Mouse (Mus musculus) liver, adult 2 months (tissue): ENCODE data around the gene Ppp1r14a. TPM values are rescaled to one million over a fixed set of nuclear protein-coding genes. Genes with fewer than 3 reads are reported as not detected.

Experiments
- DNase-seq: peaks from one replicate; pipeline ENCODE4 v3.0.0-alpha.2; 2011; ENCODE audit warnings: low read depth, low spot score; ENCODE audit errors: extremely low read depth
- H3K27ac ChIP-seq: fragments of 200-500 bp; replicated peaks from 2 replicates; pipeline ENCODE4 v1.5.1; 2012; ENCODE audit warnings: low read depth, mild to moderate bottlenecking, control low read depth, inconsistent platforms, low read length; ENCODE audit not compliant: insufficient read depth
- H3K27me3 ChIP-seq: fragments of 200-500 bp; 2 replicates; pipeline ENCODE4 v1.6.1; 2012; ENCODE audit warnings: mild to moderate bottlenecking, moderate library complexity, low read length, inconsistent platforms; ENCODE audit not compliant: control insufficient read depth, insufficient read depth
- H3K36me3 ChIP-seq: fragments of 200-500 bp; 2 replicates; pipeline ENCODE4 v1.6.1; 2012; ENCODE audit warnings: low read length, inconsistent platforms; ENCODE audit not compliant: control insufficient read depth, insufficient read depth
- H3K4me1 ChIP-seq: fragments of 200-500 bp; 2 replicates; pipeline ENCODE4 v1.6.1; 2011; ENCODE audit warnings: low read length; ENCODE audit not compliant: control insufficient read depth, insufficient read depth
- H3K4me3 ChIP-seq: fragments of 200-500 bp; 2 replicates; pipeline ENCODE4 v1.5.1; 2011; ENCODE audit warnings: low read depth, mild to moderate bottlenecking, control low read depth, low read length, moderate library complexity; ENCODE audit not compliant: insufficient read depth
- H3K79me2 ChIP-seq: fragments of 200-500 bp; 2 replicates; pipeline ENCODE4 v1.6.1; 2012; ENCODE audit warnings: inconsistent platforms, mild to moderate bottlenecking, low read length, moderate library complexity; ENCODE audit not compliant: control insufficient read depth, insufficient read depth
- H3K9ac ChIP-seq: fragments of 200-500 bp; 2 replicates; pipeline ENCODE4 v1.6.1; 2012; ENCODE audit warnings: low read depth, mild to moderate bottlenecking, control low read depth, inconsistent platforms, low read length
- CTCF ChIP-seq: fragments of 200-500 bp; IDR thresholded peaks from 2 replicates; pipeline ENCODE4 v1.5.1; 2011; ENCODE audit warnings: low read depth, low read length, control low read depth
- POLR2A ChIP-seq: fragments of 200-500 bp; IDR thresholded peaks from 2 replicates; pipeline ENCODE4 v1.6.1; 2011; ENCODE audit warnings: low read length, control low read depth; ENCODE audit not compliant: insufficient read depth; ENCODE audit errors: extremely low read depth
- WGBS: fragments of 180-500 bp; shearing (Covaris S2); methylation state at CpG from one replicate; pipeline ENCODE4 v1.1.7; 2018; 5-methylcytosine and 5-hydroxymethylcytosine counted together
- polyA plus RNA-seq: library from polyadenylated mRNA; depleted of rRNA; stranded (reverse); fragments of >200 nt; gene quantifications from 2 replicates; pipeline ENCODE4 v1.2.3, GENCODE M21; 2012
- total RNA-seq: library from RNA; depleted of rRNA; stranded (reverse); fragments of >200 nt; gene quantifications from 2 replicates; pipeline ENCODE4 v1.2.3, GENCODE M21; 2014

Ppp1r14a gene
- total and polyA plus RNA-seq, 2 experiments, result 1.0 to 5.0 TPM

- DNase-seq, result no peak
- Histone ChIP-seq H3K27ac (peak overlapping the region; percentile 30), H3K4me3 (no peak overlapping the region), H3K79me2 (no peaks in the 10 kb centered on the region), H3K4me1 (peaks cover 6% of the 10 kb centered on the region), H3K9ac (no peak overlapping the region), H3K36me3 (no peaks in the 10 kb centered on the region), H3K27me3 (no peaks in the 10 kb centered on the region)
- TF ChIP-seq POLR2A (no peak), CTCF (no peak)
- 77% methylated on average over 8 of the region's 8 CpGs for WGBS
Measured at GRCm38 (mm10) chr7:29292458-29293098, 3.5 kb downstream of the Ppp1r14a start.

DNA sequence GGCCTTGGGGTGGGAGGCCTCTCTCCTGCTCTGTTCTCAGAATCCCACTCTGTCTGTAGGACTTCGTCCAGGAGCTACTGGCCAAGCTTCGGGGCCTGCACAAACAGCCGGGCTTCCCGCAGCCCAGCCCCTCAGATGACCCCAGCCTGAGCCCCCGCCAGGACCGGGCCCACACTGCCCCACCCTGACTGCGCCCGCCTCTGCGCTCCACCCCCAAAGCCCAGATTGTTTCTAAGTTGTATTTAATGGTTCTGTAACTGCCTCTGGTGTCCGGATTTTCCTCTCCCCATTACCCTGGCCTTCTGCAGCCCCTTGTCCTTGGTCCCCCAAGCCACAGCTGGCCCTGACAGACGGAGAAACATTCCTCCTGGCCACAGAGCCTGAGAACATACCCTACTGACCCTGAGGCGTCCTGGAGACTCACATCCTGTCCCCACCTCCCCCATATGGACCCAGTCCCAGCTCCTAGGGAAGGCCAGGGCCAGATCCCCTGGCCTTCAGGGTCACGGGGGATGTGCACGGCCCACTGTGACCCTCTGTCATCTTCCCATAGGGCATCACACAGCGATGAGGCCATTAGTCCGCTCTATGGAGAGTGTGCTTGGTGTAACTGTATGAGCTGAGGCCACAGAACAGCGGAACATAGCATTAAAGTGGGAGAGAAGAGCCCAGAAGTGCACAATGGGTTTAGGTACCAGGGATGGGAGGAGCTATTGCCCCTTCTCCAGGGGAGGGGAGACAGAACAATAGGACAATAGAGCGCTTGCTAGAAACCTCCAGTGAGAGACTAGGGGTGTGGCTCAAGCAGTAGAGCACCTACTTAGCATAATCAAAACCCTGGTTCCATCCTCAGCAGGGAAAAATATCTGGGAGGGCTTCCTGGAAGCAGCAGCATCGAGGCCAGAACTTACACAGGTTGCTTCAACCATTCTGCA is 4.3 kb downstream of the Ppp1r14a start:
- Histone ChIP-seq H3K79me2 (no peaks in the 10 kb centered on the region), H3K36me3 (no peaks in the 10 kb centered on the region), H3K9ac (no peak overlapping the region), H3K27ac (peak overlapping the region; percentile 31), H3K4me1 (peaks cover 6% of the 10 kb centered on the region), H3K4me3 (no peak overlapping the region), H3K27me3 (no peaks in the 10 kb centered on the region)
- WGBS, result 72% methylated on average over 19 of the region's 19 CpGs
- DNase-seq, result no peak
- TF ChIP-seq POLR2A (no peak), CTCF (no peak)

- Histone ChIP-seq H3K27me3 (no peaks in the 10 kb centered on the region), H3K9ac (no peak overlapping the region), H3K79me2 (no peaks in the 10 kb centered on the region), H3K4me1 (peaks cover 6% of the 10 kb centered on the region), H3K4me3 (no peak overlapping the region), H3K36me3 (no peaks in the 10 kb centered on the region), H3K27ac (no peak overlapping the region)
- TF ChIP-seq CTCF (no peak), POLR2A (no peak)
- DNase-seq, result no peak
- WGBS, result 78% methylated on average over 13 of the region's 13 CpGs
Measured at GRCm38 (mm10) chr7:29294111-29294761, 5.1 kb downstream of the Ppp1r14a start.

DNA sequence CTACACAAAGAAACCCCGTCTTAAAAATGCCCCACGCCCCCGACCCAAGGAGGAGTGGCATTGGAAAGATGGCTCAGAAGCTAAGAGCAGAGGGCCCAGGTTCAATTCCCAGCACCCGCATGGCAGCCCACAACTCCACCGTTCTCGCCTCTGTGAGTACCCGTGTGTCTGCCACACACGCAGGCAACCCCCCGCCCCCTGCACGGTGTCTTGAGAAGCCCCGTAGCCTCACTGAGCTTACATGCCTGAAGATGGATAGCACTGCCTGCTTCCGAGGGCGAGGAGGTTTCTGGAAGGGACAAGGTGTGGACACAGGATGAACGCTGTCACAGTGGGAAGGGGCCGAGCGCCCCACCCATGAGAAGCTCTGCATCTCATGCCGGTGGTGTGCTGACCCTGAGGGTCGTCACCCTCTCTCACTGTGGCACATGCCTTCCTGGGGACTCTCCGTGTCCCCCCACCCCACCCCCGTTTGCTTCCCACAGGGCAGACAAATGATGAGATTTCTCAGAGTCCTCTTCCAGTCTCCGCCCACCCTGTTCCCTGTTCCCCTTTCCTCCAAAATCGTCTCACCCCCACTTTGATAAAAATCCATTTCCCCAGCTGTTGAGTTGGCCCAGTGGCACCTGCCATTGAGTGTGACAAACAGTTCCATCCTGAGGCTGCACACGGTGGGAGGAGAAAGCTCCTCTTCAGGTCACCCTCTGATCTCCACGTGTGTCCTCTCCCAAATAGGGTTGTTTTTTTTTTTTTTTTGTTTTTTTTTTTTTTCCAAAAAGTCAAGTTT is 6.9 kb downstream of the Ppp1r14a start:
- DNase-seq, result no peak
- TF ChIP-seq CTCF (no peak), POLR2A (no peak)
- H3K9ac ChIP-seq, result no peak overlapping the region
- 78% methylated on average over 24 of the region's 24 CpGs for WGBS
- no peaks in the 10 kb centered on the region for H3K36me3 ChIP-seq
- H3K79me2 ChIP-seq, result no peaks in the 10 kb centered on the region
- no peak overlapping the region for H3K27ac ChIP-seq
- no peaks in the 10 kb centered on the region for H3K27me3 ChIP-seq
- no peak overlapping the region for H3K4me3 ChIP-seq
- H3K4me1 ChIP-seq, result peaks cover 2% of the 10 kb centered on the region; the same call in 1 of the 2 replicates

GRCm38 (mm10) chr7:29296998-29297397 is 7.9 kb downstream of the Ppp1r14a start:
- Histone ChIP-seq H3K4me1 (no peaks in the 10 kb centered on the region), H3K79me2 (no peaks in the 10 kb centered on the region), H3K4me3 (no peak overlapping the region), H3K9ac (no peak overlapping the region), H3K36me3 (no peaks in the 10 kb centered on the region), H3K27ac (no peak overlapping the region), H3K27me3 (no peaks in the 10 kb centered on the region)
- DNase-seq, result peak; percentile 64
- WGBS, result 16% methylated on average over 10 of the region's 10 CpGs
- peak; percentile 80 for TF ChIP-seq CTCF
- no peak for TF ChIP-seq POLR2A
